Mouse (Mus musculus) thymus, adult 18-20 months (tissue): ENCODE results near the gene Col8a2.

Experiments used
- DNase-seq, 2 experiments: peaks; one replicate each; pipeline ENCODE4 v3.0.0; 2022; ENCODE audit warnings: mixed read lengths in 2 of 2

Col8a2 gene

GRCm38 (mm10) chr4:126303877-126304276 is 17.3 kb downstream of the Col8a2 start:
- no peak for DNase-seq

GRCm38 (mm10) chr4:126305428-126305827 is 18.8 kb downstream of the Col8a2 start:
- no peak for DNase-seq

- no peak for DNase-seq
Measured at GRCm38 (mm10) chr4:126306058-126306457, 19.5 kb downstream of the Col8a2 start.

- DNase-seq, result no peak
Measured at GRCm38 (mm10) chr4:126306827-126307226, 20.2 kb downstream of the Col8a2 start.

- no peak for DNase-seq
Measured at GRCm38 (mm10) chr4:126309211-126309921, 22.8 kb downstream of the Col8a2 start.

GRCm38 (mm10) chr4:126309922-126310309 is 23.3 kb downstream of the Col8a2 start:
- peak; percentile 53 to 56 for DNase-seq

- DNase-seq, result no peak
Measured at GRCm38 (mm10) chr4:126310344-126310743, 23.8 kb downstream of the Col8a2 start.

- no peak for DNase-seq
Measured at GRCm38 (mm10) chr4:126311566-126312200, 25.1 kb downstream of the Col8a2 start.

- no peak for DNase-seq
Measured at GRCm38 (mm10) chr4:126313202-126313601, 26.6 kb downstream of the Col8a2 start.

GRCm38 (mm10) chr4:126314393-126314792 is 27.8 kb downstream of the Col8a2 start:
- DNase-seq, result no peak

- no peak for DNase-seq
Measured at GRCm38 (mm10) chr4:126315931-126316330, 29.3 kb downstream of the Col8a2 start.

GRCm38 (mm10) chr4:126316443-126317040 is 29.9 kb downstream of the Col8a2 start:
- no peak for DNase-seq

- DNase-seq, result no peak
Measured at GRCm38 (mm10) chr4:126319806-126320205, 33.2 kb downstream of the Col8a2 start.

GRCm38 (mm10) chr4:126321111-126321853 is 34.7 kb downstream of the Col8a2 start, which contains the start of gene Adprhl2:
Gene Adprhl2 (minus strand): TSS chr4:126321703.
- peak; percentile 91 for DNase-seq

GRCm38 (mm10) chr4:126321854-126322511 is 35.4 kb downstream of the Col8a2 start:
- no peak for DNase-seq

- DNase-seq, result no peak
Measured at GRCm38 (mm10) chr4:126322646-126323045, 36.1 kb downstream of the Col8a2 start.

GRCm38 (mm10) chr4:126324861-126325260 is 38.3 kb downstream of the Col8a2 start:
- DNase-seq, result no peak

- DNase-seq, result no peak
Measured at GRCm38 (mm10) chr4:126325281-126325861, 38.8 kb downstream of the Col8a2 start, which contains the start of gene Tekt2. Gene Tekt2 (minus strand): TSS chr4:126325688.

- no peak for DNase-seq
Measured at GRCm38 (mm10) chr4:126326036-126326435, 39.4 kb downstream of the Col8a2 start.

- no peak for DNase-seq
Measured at GRCm38 (mm10) chr4:126330295-126330694, 43.7 kb downstream of the Col8a2 start.

- no peak for DNase-seq
Measured at GRCm38 (mm10) chr4:126331751-126332150, 45.2 kb downstream of the Col8a2 start.

- no peak for DNase-seq
Measured at GRCm38 (mm10) chr4:126332358-126332757, 45.8 kb downstream of the Col8a2 start.
